Mouse (Mus musculus) limb, embryonic 14.5 days (tissue): Measurements from ENCODE around the gene Slc8a2. TPM values are rescaled to one million over a fixed set of nuclear protein-coding genes. Genes with fewer than 3 reads are reported as not detected.

Source experiments
- ATAC-seq: fragments of 200-750 bp; cut with Nextera tagmentation; 2 replicates; pipeline ENCODE4 v1.8.0; 2017; ENCODE audit warnings: low read depth, moderate number of reproducible peaks, moderate TSS enrichment; ENCODE audit not compliant: low FRiP score
- DNase-seq: peaks from one replicate; pipeline ENCODE4 v3.0.0-alpha.2; 2015; ENCODE audit warnings: low spot score
- H3K27ac ChIP-seq: fragments of 300-500 bp; sonication (generic); replicated peaks from 2 replicates; pipeline ENCODE4 v1.5.1; 2014; ENCODE audit warnings: low read depth, mild to moderate bottlenecking, low read length, moderate library complexity, mixed read lengths
- H3K27me3 ChIP-seq: fragments of 300-500 bp; sonication (generic); 2 replicates; pipeline ENCODE4 v1.6.1; 2014; ENCODE audit warnings: low read length, mixed read lengths; ENCODE audit not compliant: control insufficient read depth, insufficient read depth
- H3K36me3 ChIP-seq: fragments of 300-500 bp; sonication (generic); 2 replicates; pipeline ENCODE4 v1.6.1; 2014; ENCODE audit warnings: mild to moderate bottlenecking, low read length, moderate library complexity, mixed read lengths; ENCODE audit not compliant: control insufficient read depth, insufficient read depth
- H3K4me1 ChIP-seq: fragments of 300-500 bp; sonication (generic); 2 replicates; pipeline ENCODE4 v1.6.1; 2014; ENCODE audit warnings: antibody characterized with exemption, low read length, mixed read lengths; ENCODE audit not compliant: control insufficient read depth, insufficient read depth
- H3K4me2 ChIP-seq: fragments of 300-500 bp; sonication (generic); replicated peaks from 2 replicates; pipeline ENCODE4 v1.6.1; 2014; ENCODE audit warnings: low read depth, mild to moderate bottlenecking, low read length, moderate library complexity; ENCODE audit not compliant: severe bottlenecking
- H3K4me3 ChIP-seq: fragments of 300-500 bp; sonication (generic); replicated peaks from 2 replicates; pipeline ENCODE4 v1.5.1; 2014; ENCODE audit warnings: low read length
- H3K9ac ChIP-seq: fragments of 300-500 bp; sonication (generic); 2 replicates; pipeline ENCODE4 v1.6.1; 2014; ENCODE audit warnings: mild to moderate bottlenecking, low read depth, low read length, moderate library complexity; ENCODE audit not compliant: severe bottlenecking
- H3K9me3 ChIP-seq: fragments of 300-500 bp; sonication (generic); 2 replicates; pipeline ENCODE4 v1.6.1; 2016; ENCODE audit warnings: low read length; ENCODE audit not compliant: control insufficient read depth
- POLR2A ChIP-seq: fragments of 200-500 bp; IDR thresholded peaks from 2 replicates; pipeline ENCODE4 v1.8.0; 2012; ENCODE audit warnings: inconsistent platforms, mild to moderate bottlenecking, moderate library complexity, borderline replicate concordance; ENCODE audit not compliant: insufficient read depth, insufficient read length; ENCODE audit errors: extremely low read depth
- WGBS: fragments of 180-500 bp; shearing (Covaris S2); extraction: QIAGEN DNeasy Blood & Tissue Kit; methylation state at CpG from one replicate; pipeline ENCODE4 v1.1.7; 2014; 5-methylcytosine and 5-hydroxymethylcytosine counted together
- polyA plus RNA-seq, 2 experiments: library from polyadenylated mRNA; depleted of rRNA in 1 of 2; stranded (reverse) in 1 of 2; unstranded in 1 of 2; fragments of >200 nt; fragmentation: Nextera tagmentation in 1 of 2; extraction: Ambion mirVana in 1 of 2; gene quantifications; 2 replicates each; pipeline versions ENCODE4 v1.2.1 to v1.2.3; 2012 to 2014

The Slc8a2 gene
- polyA plus RNA-seq, 2 experiments: 0.28 to 7.3 TPM

- Histone ChIP-seq H3K9ac (no peak overlapping the region), H3K4me2 (no peak overlapping the region), H3K9me3 (no peaks in the 10 kb centered on the region), H3K4me3 (no peak overlapping the region), H3K27me3 (no peaks in the 10 kb centered on the region), H3K36me3 (peaks cover 76% of the 10 kb centered on the region), H3K27ac (no peak overlapping the region), H3K4me1 (no peaks in the 10 kb centered on the region)
- WGBS: 91% methylated on average over 10 of the region's 10 CpGs
- TF ChIP-seq POLR2A: no peak
- no peak for DNase-seq
- no peak for ATAC-seq
Measured at GRCm38 (mm10) chr7:16207496-16207895, 77.9 kb downstream of the Slc8a2 start.

DNA sequence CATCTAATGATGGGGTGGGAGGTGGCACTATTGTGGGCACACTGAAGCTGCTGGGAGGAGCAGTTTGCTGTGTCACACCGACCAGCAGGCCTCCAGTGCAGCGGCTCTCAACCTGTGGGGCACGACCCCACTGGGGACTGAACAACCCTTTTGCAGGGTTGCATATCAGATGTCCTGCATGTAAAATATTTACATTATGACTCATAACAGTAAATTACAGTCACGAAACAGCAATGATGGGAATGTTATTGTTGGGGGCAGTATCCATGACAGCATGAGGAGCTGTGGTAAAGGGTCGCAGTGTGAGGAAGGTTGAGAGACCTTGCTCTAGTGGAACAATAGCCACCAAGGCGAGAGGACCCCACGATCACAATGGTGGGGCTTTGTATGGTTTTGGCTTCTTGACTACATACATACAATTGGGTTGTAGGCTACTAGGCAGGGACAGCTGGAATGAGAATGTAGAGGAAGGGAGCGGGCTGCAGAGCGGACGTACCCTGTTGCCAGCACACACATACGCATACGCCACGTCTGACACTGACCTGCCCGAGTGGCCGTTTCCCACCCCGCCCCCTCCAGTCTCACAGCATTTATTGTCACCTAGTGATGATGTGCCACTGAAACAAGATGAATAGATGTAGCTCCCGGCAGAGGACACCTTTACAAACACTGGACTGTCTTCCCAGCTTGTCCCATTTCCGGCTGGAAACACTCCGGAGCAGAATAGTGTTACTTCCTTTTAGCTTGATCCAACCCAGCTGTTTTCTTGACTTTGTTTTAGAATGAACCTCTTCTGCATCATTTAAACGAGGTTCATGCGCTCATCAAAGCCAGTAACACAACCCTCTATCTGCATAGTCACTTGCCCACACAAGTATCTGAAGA lies 79.4 kb downstream of the Slc8a2 start:
- H3K36me3 ChIP-seq: peaks cover 75% of the 10 kb centered on the region
- TF ChIP-seq POLR2A: no peak
- no peak for ATAC-seq

More for the DNA sequence above, 79.4 kb downstream of the Slc8a2 start:
- H3K9ac ChIP-seq: no peak overlapping the region
- no peak overlapping the region for H3K4me2 ChIP-seq
- 87% methylated on average over 21 of the region's 21 CpGs for WGBS
- no peaks in the 10 kb centered on the region for H3K27me3 ChIP-seq
- no peak overlapping the region for H3K27ac ChIP-seq
- H3K4me1 ChIP-seq: no peaks in the 10 kb centered on the region
- no peak overlapping the region for H3K4me3 ChIP-seq
- no peak for DNase-seq
- no peaks in the 10 kb centered on the region for H3K9me3 ChIP-seq

Other genes with a start within 250 kb of the Slc8a2 start
- gene Crx, start 249.9 kb upstream of the Slc8a2 start, polyA plus RNA-seq (2012; rRNA removed): not detected in 2 replicates
- not detected in 2 replicates for gene Crx, start 249.9 kb upstream of the Slc8a2 start, polyA plus RNA-seq (2014; fragmentation: Nextera tagmentation; extraction: Ambion mirVana)
- gene Crxos, start 247.2 kb upstream of the Slc8a2 start, polyA plus RNA-seq (2012; rRNA removed): not detected in 2 replicates
- gene Crxos, start 247.2 kb upstream of the Slc8a2 start, polyA plus RNA-seq (2014; fragmentation: Nextera tagmentation; extraction: Ambion mirVana): not detected in 2 replicates
- 582 and 588 TPM in 2 replicates for gene Selenow, start 207.4 kb upstream of the Slc8a2 start, polyA plus RNA-seq (2012; rRNA removed)
- 1,065 and 1,091 TPM in 2 replicates for gene Selenow, start 207.4 kb upstream of the Slc8a2 start, polyA plus RNA-seq (2014; fragmentation: Nextera tagmentation; extraction: Ambion mirVana)
- 176 and 181 TPM in 2 replicates for gene Nop53, start 183.8 kb upstream of the Slc8a2 start, polyA plus RNA-seq (2012; rRNA removed)
- 192 and 210 TPM in 2 replicates for gene Nop53, start 183.8 kb upstream of the Slc8a2 start, polyA plus RNA-seq (2014; fragmentation: Nextera tagmentation; extraction: Ambion mirVana)
- 47.6 and 62.0 TPM in 2 replicates for gene Ehd2, start 162.3 kb upstream of the Slc8a2 start, polyA plus RNA-seq (2012; rRNA removed)
- 42.5 and 49.3 TPM in 2 replicates for gene Ehd2, start 162.3 kb upstream of the Slc8a2 start, polyA plus RNA-seq (2014; fragmentation: Nextera tagmentation; extraction: Ambion mirVana)
- gene Bicra, start 81.9 kb upstream of the Slc8a2 start, polyA plus RNA-seq (2012; rRNA removed): 20.1 and 26.6 TPM in 2 replicates
- gene Bicra, start 81.9 kb upstream of the Slc8a2 start, polyA plus RNA-seq (2014; fragmentation: Nextera tagmentation; extraction: Ambion mirVana): 8.6 and 10.1 TPM in 2 replicates
- gene Zfp541, start 68.0 kb upstream of the Slc8a2 start, polyA plus RNA-seq (2012; rRNA removed): 0.26 and 0.35 TPM in 2 replicates
- 0.17 TPM in 1 of 2 replicates, not detected in the other for gene Zfp541, start 68.0 kb upstream of the Slc8a2 start, polyA plus RNA-seq (2014; fragmentation: Nextera tagmentation; extraction: Ambion mirVana)
- 212 and 247 TPM in 2 replicates for gene Napa, start 31.4 kb upstream of the Slc8a2 start, polyA plus RNA-seq (2012; rRNA removed)
- gene Napa, start 31.4 kb upstream of the Slc8a2 start, polyA plus RNA-seq (2014; fragmentation: Nextera tagmentation; extraction: Ambion mirVana): 206 and 217 TPM in 2 replicates
- 38.0 and 43.1 TPM in 2 replicates for gene Kptn, start 9.9 kb upstream of the Slc8a2 start, polyA plus RNA-seq (2012; rRNA removed)
- gene Kptn, start 9.9 kb upstream of the Slc8a2 start, polyA plus RNA-seq (2014; fragmentation: Nextera tagmentation; extraction: Ambion mirVana): 28.6 and 33.5 TPM in 2 replicates
- gene Meis3, start 45.3 kb downstream of the Slc8a2 start, polyA plus RNA-seq (2012; rRNA removed): 29.3 and 34.2 TPM in 2 replicates
- gene Meis3, start 45.3 kb downstream of the Slc8a2 start, polyA plus RNA-seq (2014; fragmentation: Nextera tagmentation; extraction: Ambion mirVana): 15.1 and 16.2 TPM in 2 replicates
- gene Dhx34, start 92.2 kb downstream of the Slc8a2 start, polyA plus RNA-seq (2012; rRNA removed): 17.0 and 25.9 TPM in 2 replicates
- 8.9 and 9.4 TPM in 2 replicates for gene Dhx34, start 92.2 kb downstream of the Slc8a2 start, polyA plus RNA-seq (2014; fragmentation: Nextera tagmentation; extraction: Ambion mirVana)
- gene C5ar2, start 114.3 kb downstream of the Slc8a2 start, polyA plus RNA-seq (2012; rRNA removed): 0.15 and 0.32 TPM in 2 replicates
- 0.07 TPM in 1 of 2 replicates, not detected in the other for gene C5ar2, start 114.3 kb downstream of the Slc8a2 start, polyA plus RNA-seq (2014; fragmentation: Nextera tagmentation; extraction: Ambion mirVana)
- 3.2 and 5.4 TPM in 2 replicates for gene C5ar1, start 129.7 kb downstream of the Slc8a2 start, polyA plus RNA-seq (2012; rRNA removed)
- gene C5ar1, start 129.7 kb downstream of the Slc8a2 start, polyA plus RNA-seq (2014; fragmentation: Nextera tagmentation; extraction: Ambion mirVana): 2.8 and 3.1 TPM in 2 replicates
- gene Inafm1, start 143.8 kb downstream of the Slc8a2 start, polyA plus RNA-seq (2012; rRNA removed): 48.7 and 57.8 TPM in 2 replicates
- gene Inafm1, start 143.8 kb downstream of the Slc8a2 start, polyA plus RNA-seq (2014; fragmentation: Nextera tagmentation; extraction: Ambion mirVana): 24.3 and 27.4 TPM in 2 replicates
- 64.4 and 84.8 TPM in 2 replicates for gene Ccdc9, start 157.0 kb downstream of the Slc8a2 start, polyA plus RNA-seq (2012; rRNA removed)
- gene Ccdc9, start 157.0 kb downstream of the Slc8a2 start, polyA plus RNA-seq (2014; fragmentation: Nextera tagmentation; extraction: Ambion mirVana): 15.9 and 17.7 TPM in 2 replicates
- 7.4 and 11.9 TPM in 2 replicates for gene Bbc3, start 178.6 kb downstream of the Slc8a2 start, polyA plus RNA-seq (2012; rRNA removed)
- gene Bbc3, start 178.6 kb downstream of the Slc8a2 start, polyA plus RNA-seq (2014; fragmentation: Nextera tagmentation; extraction: Ambion mirVana): 3.7 and 4.0 TPM in 2 replicates